Mouse (Mus musculus) heart, postnatal 0 days (tissue): ENCODE results near the gene Cdk17.

Experiments used
- CTCF ChIP-seq: IDR thresholded peaks from 2 replicates; pipeline ENCODE4 v1.5.1; 2016; ENCODE audit warnings: antibody characterized with exemption, control low read depth, low read depth
- EP300 ChIP-seq: IDR thresholded peaks from 2 replicates; pipeline ENCODE4 v1.6.1; 2016; ENCODE audit warnings: antibody characterized with exemption, low read depth

GRCm38 (mm10) chr10:93114782-93115181, 45.9 kb upstream of the Cdk17 start:
- TF ChIP-seq CTCF (no peak), EP300 (no peak)
